Mouse (Mus musculus) gastrocnemius, postnatal 36 days (tissue): ENCODE data around the gene Zc3h10. TPM values are rescaled to one million over a fixed set of nuclear protein-coding genes. Genes with fewer than 3 reads are reported as not detected.
"Not testable (repeated sequence)": the region's sequence is repeated elsewhere in the genome, so short reads cannot be mapped to it uniquely, and the experiment has no call there.

ENCODE experiments used
- DNase-seq, 2 experiments: peaks; one replicate each; pipeline ENCODE4 v3.0.0; 2022
- intact Hi-C: fragments of 180-260 bp; cut with DNase I; formaldehyde crosslinking; loops from one replicate; pipeline ENCODE4 v1.15.1; 2025
- microRNA-seq, 2 experiments: library from miRNA; unstranded; fragments of <30 nt; microRNA quantifications; one replicate each; pipeline ENCODE4 v1.2.0; 2021
- total RNA-seq, 2 experiments: library from RNA; stranded (reverse); gene quantifications; 2 replicates each; pipeline ENCODE4 v1.2.3; 2021

The Zc3h10 gene
- total RNA-seq, 2 experiments from 2014 or later: 3.7 to 5.3 TPM

DNA sequence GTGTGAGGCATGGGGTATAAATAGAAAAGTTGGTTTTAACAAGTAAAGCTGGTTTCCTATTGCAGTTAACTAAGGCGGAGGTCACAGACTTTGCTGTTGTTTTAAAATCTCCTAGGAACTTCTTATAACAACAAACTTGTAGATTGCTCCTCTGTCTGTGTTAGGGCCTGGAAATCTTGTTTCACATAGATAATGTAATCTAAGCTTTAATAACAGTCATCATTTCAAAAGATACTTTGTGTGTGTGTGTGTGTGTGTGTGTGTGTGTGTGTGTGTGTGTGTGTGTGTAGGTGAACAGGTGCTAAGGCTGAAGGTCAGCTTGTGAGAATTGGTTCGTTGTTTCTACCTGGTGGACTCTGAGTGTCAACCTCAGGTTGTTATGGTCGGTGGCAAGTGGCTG is 43.6 kb downstream of the Zc3h10 start:
- no peak for DNase-seq
- intact Hi-C loops: no loop called here

GRCm38 (mm10) chr10:128503532-128503931 is 44.0 kb downstream of the Zc3h10 start:
- DNase-seq: no peak
- intact Hi-C loops: no loop called here

- no peak for DNase-seq
- intact Hi-C loops: no loop called here
These were observed 45.2 kb downstream of the Zc3h10 start for GRCm38 (mm10) chr10:128502341-128502740.

- intact Hi-C loops: loop anchor here (5.0 kb wide), 1 partner anchor 48 kb away; the partner anchor contains the start of genes Rpl41 and Zc3h10
These were observed 48.4 kb downstream of the Zc3h10 start for GRCm38 (mm10) chr10:128499116-128499671.

GRCm38 (mm10) chr10:128498590-128498989 is 49.0 kb downstream of the Zc3h10 start, which contains the start of gene Myl6b:
Gene Myl6b (minus strand): TSS chr10:128498685.
- intact Hi-C loops: loop anchor here (5.0 kb wide), 1 partner anchor 49 kb away; the partner anchor contains the start of genes Rpl41 and Zc3h10
- peak; percentile 88 to 93 for DNase-seq

More at GRCm38 (mm10) chr10:128499116-128499671, 48.4 kb downstream of the Zc3h10 start:
- DNase-seq: peak; percentile 67 to 78

- no peak for DNase-seq
- intact Hi-C loops: loop anchor here (5.0 kb wide), 1 partner anchor 50 kb away; the partner anchor contains the start of genes Rpl41 and Zc3h10
These were observed 50.3 kb downstream of the Zc3h10 start for GRCm38 (mm10) chr10:128497134-128497737.

DNA sequence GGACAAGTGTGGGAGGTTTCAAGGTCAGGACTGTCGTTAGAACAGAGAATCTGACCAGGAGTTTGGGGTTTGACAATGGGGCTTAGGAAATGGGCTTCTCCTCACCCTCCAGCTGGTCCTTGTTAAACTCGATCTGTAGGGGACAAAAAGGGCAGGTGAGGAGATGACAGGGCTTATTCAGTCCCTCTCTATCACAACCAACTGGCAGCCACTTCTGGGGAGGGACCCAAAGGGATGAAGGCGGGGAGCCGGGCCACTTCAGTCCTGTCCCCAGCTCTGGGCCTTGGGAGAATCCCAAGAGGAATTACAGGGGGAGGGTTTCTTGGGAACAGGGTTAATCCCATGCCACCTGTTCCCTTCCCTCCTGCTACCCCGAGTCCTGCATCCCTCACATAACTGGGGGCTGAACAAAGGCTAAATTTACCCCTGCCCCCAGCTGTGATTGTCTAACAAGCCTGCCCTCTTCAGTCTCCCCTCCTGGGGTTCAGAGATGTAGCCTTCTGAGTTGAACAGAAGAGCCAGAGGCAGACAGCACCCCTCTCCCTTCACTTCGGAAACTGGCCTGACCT is 51.0 kb downstream of the Zc3h10 start:
- intact Hi-C loops: loop anchor here (5.0 kb wide), 1 partner anchor 51 kb away; the partner anchor contains the start of genes Rpl41 and Zc3h10

GRCm38 (mm10) chr10:128495903-128496302 is 51.7 kb downstream of the Zc3h10 start:
- no peak for DNase-seq
- intact Hi-C loops: loop anchor here (5.0 kb wide), 1 partner anchor 51 kb away; the partner anchor contains the start of genes Rpl41 and Zc3h10

More for the DNA sequence above, 51.0 kb downstream of the Zc3h10 start:
- no peak for DNase-seq

GRCm38 (mm10) chr10:128495270-128495669 is 52.3 kb downstream of the Zc3h10 start:
- intact Hi-C loops: loop anchor here (5.0 kb wide), 1 partner anchor 52 kb away; the partner anchor contains the start of genes Rpl41 and Zc3h10
- DNase-seq: no peak

DNA sequence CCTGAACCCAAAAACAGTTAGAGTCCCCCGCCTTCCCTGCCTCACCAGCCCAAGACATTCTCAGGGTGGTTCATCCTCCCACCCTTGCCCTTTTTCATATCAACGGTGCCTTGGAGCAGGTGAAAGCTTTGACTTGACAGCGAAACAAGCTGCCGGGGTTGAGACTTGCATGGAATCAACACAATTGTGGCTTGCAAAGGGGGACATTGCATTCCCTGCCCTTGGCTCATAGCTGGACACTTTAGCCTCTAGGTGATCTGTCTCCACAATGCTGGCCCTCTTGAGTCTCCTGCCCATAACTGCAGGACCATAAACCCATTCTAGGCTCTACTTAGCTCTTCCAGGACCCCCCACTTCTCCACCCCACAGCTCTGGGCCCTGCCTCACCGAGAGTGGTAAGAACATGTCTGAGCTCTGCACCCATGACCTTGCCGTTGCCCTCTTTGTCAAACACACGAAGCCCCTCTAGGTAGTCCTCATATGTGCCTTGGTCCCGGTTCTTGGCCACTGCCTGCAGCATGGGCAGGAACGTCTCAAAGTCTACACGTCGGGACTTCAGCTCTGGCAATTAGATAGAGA is 52.8 kb downstream of the Zc3h10 start:
- DNase-seq: no peak
- intact Hi-C loops: loop anchor here (5.0 kb wide), 2 partner anchors 37 to 53 kb away; partner anchors contain the start of genes Rpl41, Smarcc2 and Zc3h10

DNA sequence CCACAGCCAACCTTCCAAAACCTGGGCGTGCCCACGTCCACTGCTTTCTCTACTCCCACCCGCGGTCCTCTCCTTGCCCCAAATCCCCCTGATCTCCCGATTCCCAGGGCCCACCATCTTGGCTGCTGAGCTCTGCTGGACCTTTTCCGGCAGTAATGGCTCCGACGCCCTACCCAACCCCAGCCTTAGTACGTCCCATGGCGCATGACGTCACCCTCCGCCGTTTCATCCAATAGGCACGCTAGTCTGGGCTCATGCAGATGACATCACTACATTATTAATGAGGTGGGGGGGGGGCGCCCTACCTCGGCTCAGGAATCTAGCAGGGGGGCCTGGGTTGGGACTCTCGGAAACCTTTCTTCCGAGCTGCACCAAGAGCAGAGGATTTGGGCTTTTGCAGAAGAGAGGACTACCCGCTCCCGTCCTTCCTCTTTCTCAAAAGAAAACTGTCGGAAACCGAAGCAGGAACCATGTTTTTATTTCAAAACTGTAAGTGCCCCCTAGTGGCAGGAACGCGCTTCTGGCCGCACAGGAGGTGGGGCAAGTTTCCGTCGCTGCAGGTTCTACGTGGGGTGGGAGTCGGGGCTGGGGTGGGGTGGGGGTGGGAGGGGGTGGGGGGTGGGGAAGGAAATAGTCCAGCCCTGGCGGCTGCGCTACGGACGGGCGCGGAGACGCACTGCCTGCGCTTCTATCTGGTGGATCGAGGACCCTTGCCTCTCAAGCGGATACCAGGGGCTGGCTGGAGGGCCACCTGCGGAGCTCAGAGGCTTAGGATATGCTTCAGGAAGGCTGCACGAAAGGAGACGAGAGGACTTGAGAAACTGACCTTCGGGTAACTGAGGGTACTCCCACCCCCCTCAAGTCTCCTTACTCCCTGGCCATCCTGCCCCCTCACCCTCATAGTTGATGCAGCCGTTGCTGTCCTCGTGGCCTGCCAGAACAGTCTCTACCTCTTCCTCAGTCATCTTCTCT is 53.6 kb downstream of the Zc3h10 start, which contains the start of gene Myl6:
Gene Myl6, minus strand, starts transcription at position 451 of the 972 bp plus-strand sequence.
- DNase-seq: peak; percentile 97 to 98
- intact Hi-C loops: loop anchor here (5.0 kb wide), 1 partner anchor 37 kb away; the partner anchor contains the start of gene Smarcc2

DNA sequence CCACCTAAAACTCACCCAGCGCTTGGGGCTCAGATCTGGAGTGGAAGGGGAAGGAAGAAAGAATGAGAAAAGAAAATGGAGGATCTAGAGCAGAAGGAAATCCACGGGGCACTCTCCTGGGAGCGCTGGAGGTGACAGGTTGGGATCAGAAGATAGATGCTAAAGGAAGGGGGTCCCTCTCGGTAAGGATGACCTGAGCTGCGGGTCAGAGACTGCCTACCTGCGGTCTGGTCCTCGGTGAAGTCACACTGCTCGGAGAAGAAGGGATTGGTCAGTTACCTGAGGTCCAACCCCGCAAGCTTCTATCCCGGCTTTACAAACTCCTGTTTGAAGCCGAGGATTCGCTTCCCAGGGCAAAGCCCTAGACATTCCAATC is 54.3 kb downstream of the Zc3h10 start:
- no peak for DNase-seq
- intact Hi-C loops: loop anchor here (5.0 kb wide), 1 partner anchor 36 kb away; the partner anchor contains the start of gene Smarcc2

GRCm38 (mm10) chr10:128492633-128493311 is 54.8 kb downstream of the Zc3h10 start:
- intact Hi-C loops: loop anchor here (5.0 kb wide), 1 partner anchor 35 kb away; the partner anchor contains the start of gene Smarcc2
- DNase-seq: peak; percentile 43 to 55

- not testable (repeated sequence) for DNase-seq
- intact Hi-C loops: loop anchor here (5.0 kb wide), 1 partner anchor 35 kb away; the partner anchor contains the start of gene Smarcc2
These were observed 55.5 kb downstream of the Zc3h10 start for GRCm38 (mm10) chr10:128492051-128492450.

Small RNAs within 50 kb of the gene (microRNA-seq; reads per million reads assigned to microRNA genes)
- gene Gm47275 (0 reads per million in 2 experiments), gene Mir6916 (0 reads per million in 2 experiments), gene Mir6917 (0 reads per million in 2 experiments)

Other genes with a start within 250 kb of the Zc3h10 start
- not detected for gene Il23a, start 249.0 kb downstream of the Zc3h10 start, total RNA-seq
- 1 to 10 TPM; 4.4 to 5.6 TPM for gene Pan2, start 244.4 kb downstream of the Zc3h10 start, total RNA-seq
- 10 to 100 TPM; 41.6 to 45.4 TPM for gene Cnpy2, start 225.3 kb downstream of the Zc3h10 start, total RNA-seq
- gene Cs, start 210.0 kb downstream of the Zc3h10 start, total RNA-seq: 100 to 1,000 TPM; 586 to 610 TPM
- 100 to 1,000 TPM; 433 to 434 TPM for gene Coq10a, start 178.8 kb downstream of the Zc3h10 start, total RNA-seq
- 10 to 100 TPM; 50.5 to 55.7 TPM for gene Ankrd52, start 170.7 kb downstream of the Zc3h10 start, total RNA-seq
- gene Slc39a5, start 146.5 kb downstream of the Zc3h10 start, total RNA-seq: not detected
- 10 to 100 TPM; 48.1 to 50.4 TPM for gene Nabp2, start 136.3 kb downstream of the Zc3h10 start, total RNA-seq
- gene Rnf41, start 136.1 kb downstream of the Zc3h10 start, total RNA-seq: 10 to 100 TPM; 10.4 to 10.5 TPM
- gene Smarcc2, start 88.5 kb downstream of the Zc3h10 start, total RNA-seq: 10 to 100 TPM; 39.2 to 46.4 TPM
- 100 to 1,000 TPM; 155 to 171 TPM for gene Myl6, start 53.6 kb downstream of the Zc3h10 start, total RNA-seq
- 10 to 100 TPM in 1 of 2 experiments, 1 to 10 TPM in 1; 5.6 to 21.4 TPM for gene Myl6b, start 49.1 kb downstream of the Zc3h10 start, total RNA-seq
- gene Esyt1, start 21.9 kb downstream of the Zc3h10 start, total RNA-seq: 10 to 100 TPM; 12.8 to 13.0 TPM
- 100 to 1,000 TPM; 857 to 980 TPM for gene Rpl41, start 1.5 kb upstream of the Zc3h10 start, total RNA-seq
- 10 to 100 TPM; 32.8 to 39.0 TPM for gene Pa2g4, start 18.2 kb upstream of the Zc3h10 start, total RNA-seq
- gene Erbb3, start 41.9 kb upstream of the Zc3h10 start, total RNA-seq: 1 to 10 TPM; 2.1 to 4.6 TPM
- gene Rps26, start 79.0 kb upstream of the Zc3h10 start, total RNA-seq: 100 to 1,000 TPM; 289 to 338 TPM
- gene Ikzf4, start 98.2 kb upstream of the Zc3h10 start, total RNA-seq: under 1 TPM; 0.26 to 0.69 TPM
- gene Suox, start 126.3 kb upstream of the Zc3h10 start, total RNA-seq: 10 to 100 TPM; 19.4 to 20.3 TPM
- gene Rab5b, start 148.5 kb upstream of the Zc3h10 start, total RNA-seq: 10 to 100 TPM; 80.4 to 90.1 TPM
- gene Pmel, start 156.4 kb upstream of the Zc3h10 start, total RNA-seq: under 1 TPM in 1 of 2 experiments, not detected in 1; 0.22 TPM
- gene Cdk2, start 157.3 kb upstream of the Zc3h10 start, total RNA-seq: 1 to 10 TPM; 4.6 to 5.5 TPM
- 1 to 10 TPM; 7.7 to 9.8 TPM for gene Dgka, start 197.1 kb upstream of the Zc3h10 start, total RNA-seq
- 10 to 100 TPM in 1 of 2 experiments, 1 to 10 TPM in 1; 8.8 to 11.7 TPM for gene Pym1, start 200.1 kb upstream of the Zc3h10 start, total RNA-seq
- 1 to 10 TPM in 1 of 2 experiments, under 1 TPM in 1; 0.92 to 2.6 TPM for gene Mmp19, start 243.1 kb upstream of the Zc3h10 start, total RNA-seq